Mouse (Mus musculus): ENCODE measurements around the gene Dlgap4. TPM values are rescaled to one million over a fixed set of nuclear protein-coding genes. Genes with fewer than 3 reads are reported as not detected.

Gene Dlgap4
- polyA plus RNA-seq, 1 experiment, result 63.5 TPM

- no peak for TF ChIP-seq POLR2A (IDR thresholded peaks at IDR 0.05; ENCODE audit: borderline replicate concordance, control insufficient read depth, low read depth, low read length)
- no peak for TF ChIP-seq CTCF (IDR thresholded peaks at IDR 0.05; ENCODE audit: control insufficient read depth, insufficient read depth, low read length)
- H3K27ac ChIP-seq (ENCODE audit: control insufficient read depth, insufficient read depth, low read depth, low read length, poor library complexity), result no peak overlapping the region
- no peaks in the 10 kb centered on the region for H3K4me1 ChIP-seq (ENCODE audit: control insufficient read depth, insufficient read depth, low read length)
- no peak overlapping the region for H3K4me3 ChIP-seq (replicated peaks; ENCODE audit: control insufficient read depth, low read depth, low read length)
- WGBS, result 65% methylated on average over 5 of the region's 5 CpGs
Measured at GRCm38 (mm10) chr2:156654148-156654547, 40.6 kb downstream of the Dlgap4 start.

GRCm38 (mm10) chr2:156655626-156656025 is 42.1 kb downstream of the Dlgap4 start:
- H3K27ac ChIP-seq (ENCODE audit: control insufficient read depth, insufficient read depth, low read depth, low read length, poor library complexity), result no peak overlapping the region
- no peak overlapping the region for H3K4me3 ChIP-seq (replicated peaks; ENCODE audit: control insufficient read depth, low read depth, low read length)
- H3K4me1 ChIP-seq (ENCODE audit: control insufficient read depth, insufficient read depth, low read length), result no peaks in the 10 kb centered on the region
- WGBS, result 58% methylated on average over 5 of the region's 5 CpGs
- TF ChIP-seq POLR2A (IDR thresholded peaks at IDR 0.05; ENCODE audit: borderline replicate concordance, control insufficient read depth, low read depth, low read length) (no peak), CTCF (IDR thresholded peaks at IDR 0.05; ENCODE audit: control insufficient read depth, insufficient read depth, low read length) (no peak)

- Histone ChIP-seq H3K4me3 (replicated peaks; ENCODE audit: control insufficient read depth, low read depth, low read length) (no peak overlapping the region), H3K27ac (ENCODE audit: control insufficient read depth, insufficient read depth, low read depth, low read length, poor library complexity) (no peak overlapping the region), H3K4me1 (ENCODE audit: control insufficient read depth, insufficient read depth, low read length) (no peaks in the 10 kb centered on the region)
- TF ChIP-seq CTCF (IDR thresholded peaks at IDR 0.05; ENCODE audit: control insufficient read depth, insufficient read depth, low read length), result no peak
- no peak for TF ChIP-seq POLR2A (IDR thresholded peaks at IDR 0.05; ENCODE audit: borderline replicate concordance, control insufficient read depth, low read depth, low read length)
- 84% methylated on average over 8 of the region's 8 CpGs for WGBS
Measured at GRCm38 (mm10) chr2:156657522-156657921, 44.0 kb downstream of the Dlgap4 start.

GRCm38 (mm10) chr2:156658221-156658620 is 44.7 kb downstream of the Dlgap4 start:
- Histone ChIP-seq H3K4me1 (ENCODE audit: control insufficient read depth, insufficient read depth, low read length) (no peaks in the 10 kb centered on the region), H3K27ac (ENCODE audit: control insufficient read depth, insufficient read depth, low read depth, low read length, poor library complexity) (no peak overlapping the region), H3K4me3 (replicated peaks; ENCODE audit: control insufficient read depth, low read depth, low read length) (no peak overlapping the region)
- TF ChIP-seq POLR2A (IDR thresholded peaks at IDR 0.05; ENCODE audit: borderline replicate concordance, control insufficient read depth, low read depth, low read length) (no peak), CTCF (IDR thresholded peaks at IDR 0.05; ENCODE audit: control insufficient read depth, insufficient read depth, low read length) (no peak)
- WGBS, result 80% methylated on average over 10 of the region's 10 CpGs

- TF ChIP-seq CTCF (IDR thresholded peaks at IDR 0.05; ENCODE audit: control insufficient read depth, insufficient read depth, low read length) (0 out of 2 replicates have a peak, but pooled peaks have one; percentile 13), POLR2A (IDR thresholded peaks at IDR 0.05; ENCODE audit: borderline replicate concordance, control insufficient read depth, low read depth, low read length) (no peak)
- no peak overlapping the region for H3K4me3 ChIP-seq (replicated peaks; ENCODE audit: control insufficient read depth, low read depth, low read length)
- H3K27ac ChIP-seq (ENCODE audit: control insufficient read depth, insufficient read depth, low read depth, low read length, poor library complexity), result no peak overlapping the region
- H3K4me1 ChIP-seq (ENCODE audit: control insufficient read depth, insufficient read depth, low read length), result no peaks in the 10 kb centered on the region
- 62% methylated on average over 7 of the region's 7 CpGs for WGBS
Measured at GRCm38 (mm10) chr2:156658751-156659150, 45.2 kb downstream of the Dlgap4 start.

GRCm38 (mm10) chr2:156659981-156660380 is 46.5 kb downstream of the Dlgap4 start:
- Histone ChIP-seq H3K4me1 (ENCODE audit: control insufficient read depth, insufficient read depth, low read length) (no peaks in the 10 kb centered on the region), H3K4me3 (replicated peaks; ENCODE audit: control insufficient read depth, low read depth, low read length) (no peak overlapping the region), H3K27ac (ENCODE audit: control insufficient read depth, insufficient read depth, low read depth, low read length, poor library complexity) (no peak overlapping the region)
- 69% methylated on average over 6 of the region's 6 CpGs for WGBS
- TF ChIP-seq CTCF (IDR thresholded peaks at IDR 0.05; ENCODE audit: control insufficient read depth, insufficient read depth, low read length), result no peak
- TF ChIP-seq POLR2A (IDR thresholded peaks at IDR 0.05; ENCODE audit: borderline replicate concordance, control insufficient read depth, low read depth, low read length), result no peak

GRCm38 (mm10) chr2:156663162-156663561 is 49.7 kb downstream of the Dlgap4 start:
- WGBS, result 74% methylated on average over 10 of the region's 10 CpGs
- no peak for TF ChIP-seq CTCF (IDR thresholded peaks at IDR 0.05; ENCODE audit: control insufficient read depth, insufficient read depth, low read length)
- no peak overlapping the region for H3K4me3 ChIP-seq (replicated peaks; ENCODE audit: control insufficient read depth, low read depth, low read length)
- no peak overlapping the region for H3K27ac ChIP-seq (ENCODE audit: control insufficient read depth, insufficient read depth, low read depth, low read length, poor library complexity)
- no peaks in the 10 kb centered on the region for H3K4me1 ChIP-seq (ENCODE audit: control insufficient read depth, insufficient read depth, low read length)

GRCm38 (mm10) chr2:156664407-156664806 is 50.9 kb downstream of the Dlgap4 start:
- H3K27ac ChIP-seq (ENCODE audit: control insufficient read depth, insufficient read depth, low read depth, low read length, poor library complexity), result no peak overlapping the region
- no peak for TF ChIP-seq POLR2A (IDR thresholded peaks at IDR 0.05; ENCODE audit: borderline replicate concordance, control insufficient read depth, low read depth, low read length)
- TF ChIP-seq CTCF (IDR thresholded peaks at IDR 0.05; ENCODE audit: control insufficient read depth, insufficient read depth, low read length), result no peak
- H3K4me1 ChIP-seq (ENCODE audit: control insufficient read depth, insufficient read depth, low read length), result no peaks in the 10 kb centered on the region
- H3K4me3 ChIP-seq (replicated peaks; ENCODE audit: control insufficient read depth, low read depth, low read length), result no peak overlapping the region
- WGBS, result 18% methylated on average over 5 of the region's 5 CpGs

- TF ChIP-seq POLR2A (IDR thresholded peaks at IDR 0.05; ENCODE audit: borderline replicate concordance, control insufficient read depth, low read depth, low read length) (no peak), CTCF (IDR thresholded peaks at IDR 0.05; ENCODE audit: control insufficient read depth, insufficient read depth, low read length) (no peak)
- WGBS, result 46% methylated on average over 8 of the region's 8 CpGs
- Histone ChIP-seq H3K4me3 (replicated peaks; ENCODE audit: control insufficient read depth, low read depth, low read length) (no peak overlapping the region), H3K4me1 (ENCODE audit: control insufficient read depth, insufficient read depth, low read length) (no peaks in the 10 kb centered on the region), H3K27ac (ENCODE audit: control insufficient read depth, insufficient read depth, low read depth, low read length, poor library complexity) (no peak overlapping the region)
Measured at GRCm38 (mm10) chr2:156664993-156665518, 51.6 kb downstream of the Dlgap4 start.

Data from bone marrow, adult 2 months (tissue).